Mouse (Mus musculus) large intestine, adult 2 months (tissue): ENCODE measurements at regions not wholly inside any gene's neighbourhood (a gene's known extent, or its start where the extent isn't known, plus 50 kb on each side); places are given as distances from the start of the nearest gene placed in this dataset.
A peak's percentile ranks its signal among the peaks of the same experiment; 100 is the strongest.

Experiments
- DNase-seq: peaks from one replicate; pipeline ENCODE4 v3.0.0-alpha.2; 2012; ENCODE audit warnings: low read depth, low spot score
- whole genome bisulfite sequencing: fragments of 180-500 bp; shearing (Covaris S2); methylation state at CpG from one replicate; pipeline ENCODE4 v1.1.7; 2018; 5-methylcytosine and 5-hydroxymethylcytosine counted together

DNA sequence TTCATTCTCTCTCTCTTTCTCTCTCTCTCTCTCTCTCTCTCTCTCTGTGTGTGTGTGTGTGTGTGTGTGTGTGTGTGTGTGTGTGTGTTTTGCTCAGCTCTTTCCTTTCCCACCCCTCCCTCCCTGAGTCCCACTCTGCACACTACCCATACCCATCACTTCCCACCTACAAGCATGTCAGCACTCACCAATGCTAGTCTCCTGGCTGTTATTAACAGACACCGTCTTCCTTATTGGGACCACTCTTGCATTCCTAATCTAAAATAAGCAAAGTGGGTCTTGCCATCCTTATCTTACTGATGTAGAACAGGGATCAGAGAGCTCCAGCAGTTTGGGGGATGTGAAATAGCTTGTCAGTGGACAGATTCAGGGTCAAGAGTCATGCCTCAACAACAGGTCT, 153.3 kb upstream of the Cadm1 start:
- DNase-seq: no peak
- 100% methylated on average over 1 of the region's 1 CpGs for WGBS

DNA sequence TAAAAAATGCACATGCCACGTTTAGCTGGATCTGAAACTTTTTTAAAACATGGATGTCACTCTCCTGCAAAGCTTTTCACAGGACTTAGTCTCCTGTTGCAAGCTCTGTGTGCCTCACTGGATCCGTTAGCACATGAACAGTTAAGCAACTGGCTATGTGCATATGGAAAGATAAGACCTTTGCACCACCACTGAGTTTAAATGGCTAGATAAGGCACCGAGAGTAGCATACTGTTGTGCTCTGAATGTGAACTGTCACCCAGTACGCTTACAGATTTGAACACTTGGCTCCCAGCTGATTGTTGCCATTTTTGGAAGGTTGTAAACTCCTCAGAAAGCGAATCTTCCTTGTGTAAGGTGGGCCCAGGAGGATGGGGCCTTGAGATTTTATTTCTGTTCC, 151.4 kb upstream of the Cadm1 start:
- no peak for DNase-seq
- WGBS: 63% methylated on average over 5 of the region's 5 CpGs

DNA sequence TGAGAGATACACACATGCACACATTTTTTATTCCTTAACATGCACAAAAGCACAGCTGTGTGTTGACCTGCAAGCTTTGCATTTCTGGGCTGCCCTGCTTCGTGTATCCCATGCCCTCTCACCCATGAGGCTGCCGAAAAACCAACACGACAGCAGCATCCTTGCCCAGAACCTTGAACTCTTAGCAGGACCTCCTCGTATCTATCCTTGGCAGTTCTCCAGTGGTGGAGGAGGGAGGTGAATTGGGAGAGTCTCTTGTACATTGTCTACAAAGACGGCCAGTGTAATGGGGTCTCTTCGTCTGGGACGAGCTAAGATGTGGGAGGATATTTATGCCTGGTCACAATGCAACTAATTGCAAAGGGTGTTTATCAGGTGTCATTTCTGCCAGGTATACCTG, 149.6 kb upstream of the Cadm1 start:
- WGBS: 57% methylated on average over 7 of the region's 7 CpGs
- DNase-seq: no peak

DNA sequence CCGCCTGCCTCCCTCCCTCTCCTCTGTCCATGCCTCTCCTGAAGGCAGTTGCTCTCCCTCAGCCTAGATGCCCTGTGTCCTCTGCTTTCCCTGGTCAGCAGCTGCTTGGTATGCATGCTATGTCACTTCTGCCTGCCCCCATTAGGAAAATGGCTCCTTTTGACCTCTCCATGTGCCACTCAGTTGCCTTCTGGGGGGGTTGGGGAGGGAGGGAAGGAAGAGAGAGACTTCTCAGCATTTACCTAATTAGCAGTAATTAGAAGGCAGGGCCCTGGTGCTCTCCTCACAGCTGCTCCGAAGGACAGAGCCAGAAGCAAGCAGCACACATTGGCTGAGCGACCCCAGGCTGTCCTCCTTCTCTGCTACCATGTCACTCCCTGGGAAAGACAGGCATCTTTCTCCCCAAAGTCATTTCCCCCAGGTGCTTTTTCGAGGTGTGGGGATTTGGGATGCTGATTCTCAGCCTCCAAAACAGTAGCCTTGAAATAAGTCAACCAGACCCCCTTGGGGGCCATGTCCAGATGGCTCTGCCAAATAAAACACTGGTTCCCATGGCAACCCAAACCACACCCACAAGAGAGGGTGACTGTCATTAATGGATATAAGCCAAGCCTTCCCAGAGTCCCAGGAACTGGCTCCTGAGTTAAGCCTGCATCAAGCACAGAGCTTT, 145.7 kb upstream of the Cadm1 start:
- 61% methylated on average over 4 of the region's 4 CpGs for WGBS
- DNase-seq: no peak

DNA sequence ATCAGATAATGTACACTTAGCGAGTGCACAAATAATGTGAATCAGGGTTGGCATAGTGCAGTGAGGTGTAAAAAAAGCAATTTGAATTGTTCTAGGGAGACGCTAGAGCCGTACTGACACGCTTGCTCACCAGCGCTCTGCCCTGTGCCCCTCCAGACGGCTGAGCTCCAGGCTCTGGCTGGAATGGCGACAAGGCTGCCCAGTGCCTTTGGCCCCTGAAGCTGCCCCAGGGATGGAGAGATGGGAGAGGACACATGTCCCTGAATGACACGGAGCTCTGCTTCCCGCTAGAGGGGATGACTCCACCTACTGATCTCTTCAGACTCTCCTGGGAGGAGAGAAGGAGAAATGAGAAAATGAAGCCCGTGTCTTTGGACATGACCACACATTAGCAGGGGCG, 143.3 kb upstream of the Cadm1 start:
- DNase-seq: no peak

DNA sequence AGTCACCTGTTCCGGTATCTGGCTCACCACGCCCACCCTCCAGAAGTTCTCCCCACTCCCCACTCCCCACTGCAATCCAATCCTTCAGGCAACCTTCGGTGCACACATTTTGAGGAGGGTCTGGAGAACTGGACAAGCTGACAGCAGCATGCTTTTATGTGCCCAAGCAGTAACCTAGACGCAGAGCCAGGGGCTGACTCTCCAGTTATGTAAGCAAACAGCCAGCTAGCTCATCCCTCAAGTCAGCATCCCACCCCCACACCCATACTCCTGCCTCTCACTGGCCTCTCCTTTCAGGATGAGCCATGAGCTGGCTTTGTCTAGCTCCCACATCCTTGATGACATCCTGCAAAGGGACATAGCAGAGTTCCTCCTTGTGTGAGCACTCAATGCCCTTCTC, 142.8 kb upstream of the Cadm1 start:
- 35% methylated on average over 4 of the region's 4 CpGs for WGBS
- no peak for DNase-seq

More for the DNA sequence above, 143.3 kb upstream of the Cadm1 start:
- WGBS: 75% methylated on average over 11 of the region's 11 CpGs

DNA sequence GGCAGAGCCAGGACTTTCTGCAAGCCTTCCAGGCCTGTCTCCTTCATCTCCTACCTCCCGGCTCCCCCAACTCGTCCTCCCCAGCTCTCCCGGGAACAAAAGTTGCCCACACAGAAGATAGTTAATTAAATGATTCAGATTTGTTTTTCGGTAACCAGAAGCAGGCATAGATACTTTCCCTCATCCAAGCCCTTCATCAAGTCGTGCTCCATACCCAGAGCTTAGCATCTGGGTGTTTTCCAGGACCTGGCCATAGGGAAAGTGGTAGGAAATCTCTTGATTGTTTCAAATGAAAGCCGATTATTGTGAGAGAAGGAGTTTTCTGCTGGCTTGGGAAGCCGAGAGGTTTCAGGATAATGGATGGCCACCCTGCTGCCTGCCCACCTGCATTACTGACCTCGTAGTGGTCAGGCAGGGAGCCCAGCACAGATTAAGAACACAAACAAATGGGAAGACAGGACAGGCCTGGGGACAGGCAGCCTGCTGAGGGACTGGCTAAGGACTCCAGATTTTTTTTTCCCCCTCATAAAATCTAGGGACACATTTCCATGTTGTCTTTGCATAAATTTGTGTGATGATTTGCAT, 142.2 kb upstream of the Cadm1 start:
- 60% methylated on average over 8 of the region's 8 CpGs for WGBS
- DNase-seq: no peak

DNA sequence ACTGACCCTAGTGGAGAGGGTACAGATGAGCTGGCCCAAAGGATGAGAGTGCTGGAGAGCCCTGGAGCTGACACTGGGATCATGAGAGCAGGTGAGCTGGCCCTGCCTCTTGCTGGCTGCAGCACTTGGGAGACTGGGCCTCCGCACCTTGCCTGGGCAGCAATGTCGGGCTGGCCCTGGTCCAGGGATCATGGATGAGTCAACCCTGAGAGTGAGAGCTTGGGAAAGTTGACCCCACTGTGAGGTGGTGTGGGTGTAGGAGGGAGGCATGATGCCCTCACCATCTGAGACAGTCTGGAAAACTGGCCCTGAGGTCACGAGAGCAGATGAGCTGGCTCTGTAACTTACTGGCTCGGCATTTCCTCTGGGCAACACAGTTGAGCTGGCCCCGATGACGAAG, 140.1 kb upstream of the Cadm1 start:
- 89% methylated on average over 6 of the region's 6 CpGs for WGBS
- no peak for DNase-seq

DNA sequence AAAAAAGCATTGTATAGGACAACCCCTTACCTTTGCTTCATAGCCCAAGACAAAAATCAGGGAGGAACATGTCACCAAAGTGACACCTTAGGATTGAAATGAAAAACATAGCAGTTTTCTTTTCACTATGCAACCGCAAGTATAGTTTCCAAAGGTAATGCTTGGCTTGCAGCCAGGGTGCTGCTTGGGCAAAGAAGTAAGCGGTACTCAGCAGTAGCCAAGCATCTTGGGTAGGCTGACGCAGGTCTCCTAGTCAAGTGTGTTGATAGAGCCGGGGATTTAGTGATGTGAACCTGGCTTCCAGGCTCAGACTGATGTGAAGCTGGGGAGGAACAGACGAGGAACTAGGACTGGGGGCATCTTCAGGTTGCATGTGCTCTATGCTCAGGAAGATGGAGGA, 138.3 kb upstream of the Cadm1 start:
- 63% methylated on average over 5 of the region's 5 CpGs for WGBS

DNA sequence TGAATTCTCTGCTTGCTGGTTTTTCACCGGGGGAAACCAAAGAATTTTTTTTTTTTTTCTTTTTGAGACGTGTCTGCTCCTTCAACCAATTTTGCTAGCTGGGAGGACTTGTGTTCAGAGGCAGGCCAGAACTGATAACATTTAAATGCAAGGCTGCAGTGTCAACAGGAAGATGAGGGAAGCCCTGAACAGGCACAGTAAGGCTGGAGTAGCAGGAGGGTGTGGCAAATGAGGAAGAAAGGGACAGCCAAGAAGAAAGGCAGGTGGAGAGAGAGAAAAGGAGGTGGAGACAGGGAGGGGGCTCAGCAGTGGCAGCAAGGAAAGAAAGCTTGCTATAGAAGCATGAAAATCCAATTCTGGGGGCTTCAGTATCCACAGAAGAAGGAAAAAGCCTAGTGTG, 130.4 kb upstream of the Cadm1 start:
- DNase-seq: no peak
- WGBS: 8% methylated on average over 2 of the region's 2 CpGs

More for the DNA sequence above, 138.3 kb upstream of the Cadm1 start:
- DNase-seq: no peak

DNA sequence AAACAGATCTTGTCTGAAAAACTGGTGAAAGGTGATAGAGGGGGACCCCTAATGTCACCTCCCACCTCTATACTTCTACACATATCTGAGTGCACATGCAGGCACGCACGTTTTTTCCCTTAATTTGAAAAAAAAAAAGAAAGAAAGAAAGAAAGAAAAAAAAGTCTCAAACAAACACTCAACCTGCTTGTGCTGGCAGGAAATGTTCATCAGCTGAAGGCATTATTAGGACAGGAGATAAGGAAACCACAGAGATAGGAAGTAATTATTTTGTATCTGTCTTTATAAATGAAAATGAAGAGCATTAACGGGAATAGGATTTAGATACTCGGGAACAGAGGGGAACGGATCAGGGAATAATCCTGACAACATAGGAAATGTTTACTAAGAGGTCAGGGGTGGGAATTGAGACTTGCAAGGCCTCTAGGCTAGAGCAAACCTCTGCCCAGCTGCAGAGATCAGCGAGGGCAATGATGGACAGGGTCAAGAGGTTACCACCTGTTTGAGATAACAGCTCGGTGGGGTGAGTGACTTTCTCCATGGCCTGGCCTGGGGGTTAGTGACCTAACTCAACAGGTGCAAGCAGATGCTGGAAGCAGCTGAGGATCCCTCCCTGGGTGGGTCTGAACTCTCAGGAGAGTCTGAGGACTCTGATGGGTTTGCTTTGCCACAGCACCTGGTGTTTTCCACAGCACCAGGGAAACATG, 129.7 kb upstream of the Cadm1 start:
- 50% methylated on average over 7 of the region's 7 CpGs for WGBS
- DNase-seq: no peak

DNA sequence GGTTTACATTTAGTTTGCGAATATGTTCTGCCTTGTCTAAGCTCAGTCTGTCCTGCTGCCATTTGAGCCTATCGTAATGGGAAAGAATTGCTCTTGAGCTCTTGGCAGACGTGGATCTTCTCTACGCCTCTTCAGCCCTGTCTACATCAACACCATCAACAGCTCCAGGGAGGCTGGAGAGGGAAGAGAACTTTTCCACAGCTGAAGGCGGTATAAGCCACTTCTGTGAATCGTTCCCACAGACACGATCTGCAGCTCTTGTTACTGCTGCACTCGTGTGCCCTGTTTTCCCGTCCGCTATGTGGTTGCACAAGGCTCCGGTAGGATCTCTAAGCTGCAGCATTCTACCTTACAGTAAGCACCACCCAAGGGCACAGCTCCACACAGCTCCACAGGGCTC, 128.5 kb upstream of the Cadm1 start:
- no peak for DNase-seq
- 89% methylated on average over 11 of the region's 11 CpGs for WGBS

DNA sequence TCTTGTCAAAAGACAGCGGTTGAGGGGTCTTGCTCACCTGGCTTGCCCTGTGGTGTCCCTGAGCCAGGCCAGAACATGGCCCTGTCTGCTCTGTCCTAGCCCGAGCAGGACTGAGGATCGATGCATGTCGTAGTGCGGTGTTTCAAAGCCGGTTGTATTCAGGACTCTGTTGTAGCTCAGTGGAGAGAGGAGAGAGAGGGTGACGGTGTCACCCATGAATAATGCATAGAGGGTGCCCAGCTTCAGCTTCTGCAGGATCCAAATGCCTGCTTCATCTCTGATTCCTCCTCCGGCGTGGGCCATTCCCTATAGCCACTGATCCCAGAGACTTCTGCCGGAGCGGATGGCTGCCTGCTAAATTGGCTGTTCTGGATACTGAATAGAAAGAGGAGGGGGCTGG, 126.7 kb upstream of the Cadm1 start:
- DNase-seq: no peak
- 95% methylated on average over 11 of the region's 11 CpGs for WGBS

DNA sequence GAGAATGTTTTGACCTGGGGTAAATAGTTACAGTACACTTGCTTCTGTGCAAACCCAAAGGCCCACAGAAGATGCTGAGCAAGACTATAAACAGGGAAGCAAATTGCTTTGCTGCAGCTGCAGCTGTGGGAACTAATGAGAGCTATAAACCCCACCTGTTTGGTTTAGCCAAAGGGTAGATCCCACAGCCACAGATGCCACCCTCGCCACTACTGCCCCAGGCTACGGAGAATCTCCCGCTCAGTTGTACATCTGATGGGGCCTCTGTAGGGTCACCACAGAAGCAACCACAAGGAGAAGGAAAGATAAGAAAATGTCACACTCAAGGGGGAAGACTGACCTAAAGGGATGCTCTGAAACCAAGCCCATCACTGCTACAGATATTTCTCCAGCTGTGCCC, 125.2 kb upstream of the Cadm1 start:
- no peak for DNase-seq
- 32% methylated on average over 3 of the region's 3 CpGs for WGBS

DNA sequence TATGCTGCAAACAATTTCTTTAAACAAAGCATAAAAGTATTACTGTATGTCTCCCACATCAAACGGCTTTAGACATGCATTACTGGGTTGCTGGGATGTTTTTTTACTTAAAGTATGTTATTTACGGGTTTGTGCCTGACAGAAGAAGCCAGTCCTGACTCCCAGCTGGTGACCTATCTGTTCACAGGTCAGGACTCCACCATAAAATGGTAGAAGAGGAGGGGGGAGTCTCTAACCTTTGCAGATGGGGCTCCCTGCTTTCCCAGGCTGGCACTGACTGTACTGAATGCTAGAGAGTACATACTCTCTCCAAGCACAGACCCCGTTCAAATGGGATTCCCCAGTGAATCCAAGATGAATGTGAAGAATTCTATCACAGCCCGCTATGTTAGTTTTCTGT, 124.4 kb upstream of the Cadm1 start:
- 63% methylated on average over 4 of the region's 4 CpGs for WGBS

DNA sequence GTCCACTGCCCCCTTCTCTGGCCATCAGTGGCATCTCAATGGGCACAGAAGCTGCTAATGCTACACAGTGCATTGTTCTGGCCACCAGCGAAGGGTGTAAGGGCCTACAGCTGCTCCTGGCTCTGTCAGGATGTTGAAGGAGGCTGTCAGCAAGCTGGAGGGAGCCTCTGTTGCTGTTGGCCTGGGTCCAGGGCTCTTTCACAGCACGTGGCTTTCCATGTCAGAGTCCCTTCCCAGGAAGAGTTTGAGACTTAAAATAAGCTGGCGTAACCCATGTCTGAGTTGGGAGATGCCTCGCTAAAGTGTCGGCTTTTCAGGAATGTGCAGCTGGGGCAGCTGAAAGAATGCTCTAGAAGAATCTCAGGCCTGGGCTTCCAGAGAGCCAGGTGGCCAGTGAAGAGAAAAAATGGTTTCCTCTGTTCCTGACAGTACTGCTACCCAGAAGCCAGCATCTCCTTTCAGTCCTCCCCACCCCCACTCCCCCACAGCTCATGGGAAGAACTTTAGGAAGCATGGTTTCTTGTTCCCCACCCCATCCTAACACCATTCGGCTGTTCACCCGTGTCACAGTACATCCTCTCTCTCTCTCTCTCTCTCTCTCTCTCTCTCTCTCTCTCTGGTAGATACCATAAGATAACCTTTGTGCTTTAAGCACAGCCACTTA, 122.8 kb upstream of the Cadm1 start:
- no peak for DNase-seq

More for the DNA sequence above, 124.4 kb upstream of the Cadm1 start:
- no peak for DNase-seq

DNA sequence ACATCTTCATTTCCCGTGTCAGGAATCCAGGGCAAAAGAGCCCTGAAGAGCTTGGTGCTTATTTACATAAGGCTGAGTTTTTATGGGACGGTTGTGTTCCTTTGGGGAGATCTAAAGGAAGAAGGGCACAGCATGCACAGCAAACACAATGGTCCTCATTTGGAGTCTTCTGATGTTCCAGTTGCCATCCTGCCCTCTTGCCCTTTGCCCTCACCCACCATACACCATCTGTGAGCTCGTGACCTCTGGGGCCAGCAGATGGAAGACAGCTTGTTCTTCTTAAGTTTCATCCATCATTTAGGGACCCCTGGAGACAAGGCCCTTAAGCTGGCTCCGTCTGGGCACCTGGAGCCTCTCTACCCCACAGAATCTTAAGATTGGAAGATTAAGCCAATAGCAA, 121.9 kb upstream of the Cadm1 start:
- DNase-seq: no peak
- 53% methylated on average over 4 of the region's 4 CpGs for WGBS

More for the DNA sequence above, 122.8 kb upstream of the Cadm1 start:
- WGBS: 37% methylated on average over 7 of the region's 7 CpGs

DNA sequence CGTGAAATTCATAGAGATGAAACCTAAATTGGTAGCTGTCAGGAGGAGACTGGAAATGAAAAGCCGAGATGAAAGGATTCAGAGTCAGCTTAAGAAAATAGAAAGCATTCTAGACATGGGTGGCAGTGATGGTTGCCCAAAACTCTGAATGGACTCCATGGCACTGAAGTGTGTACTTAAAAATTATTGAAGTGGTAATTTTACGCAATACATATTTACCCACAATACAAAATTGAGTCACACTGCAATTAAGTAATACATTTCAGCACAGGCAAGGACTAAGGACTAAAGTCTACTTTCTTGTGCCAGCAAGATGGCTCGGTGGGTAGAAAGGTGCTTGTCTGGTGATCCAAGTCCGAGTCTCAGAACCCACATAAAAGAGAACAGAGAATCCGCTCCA, 120.4 kb upstream of the Cadm1 start:
- 45% methylated on average over 6 of the region's 6 CpGs for WGBS
- DNase-seq: peak; percentile 19

DNA sequence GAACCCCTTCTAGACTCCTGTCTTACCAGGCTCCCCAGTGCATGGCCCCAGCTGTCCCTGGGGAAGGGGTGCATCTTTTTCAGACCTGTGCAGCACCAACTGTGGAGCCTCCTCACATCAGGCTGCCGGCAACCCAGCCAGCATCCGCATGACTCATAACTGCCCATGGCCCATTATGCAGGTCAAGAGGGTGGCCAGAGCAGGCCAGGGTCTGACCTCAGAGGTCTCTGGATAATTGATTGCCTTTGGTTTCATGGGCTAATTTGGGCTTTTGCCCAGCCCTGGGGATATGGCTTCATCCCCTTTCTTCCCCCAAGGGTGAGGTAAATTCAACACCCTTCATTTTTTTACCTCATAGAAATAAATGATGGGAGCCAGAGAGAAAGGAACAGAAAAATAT, 117.2 kb upstream of the Cadm1 start:
- 71% methylated on average over 2 of the region's 2 CpGs for WGBS
- no peak for DNase-seq

DNA sequence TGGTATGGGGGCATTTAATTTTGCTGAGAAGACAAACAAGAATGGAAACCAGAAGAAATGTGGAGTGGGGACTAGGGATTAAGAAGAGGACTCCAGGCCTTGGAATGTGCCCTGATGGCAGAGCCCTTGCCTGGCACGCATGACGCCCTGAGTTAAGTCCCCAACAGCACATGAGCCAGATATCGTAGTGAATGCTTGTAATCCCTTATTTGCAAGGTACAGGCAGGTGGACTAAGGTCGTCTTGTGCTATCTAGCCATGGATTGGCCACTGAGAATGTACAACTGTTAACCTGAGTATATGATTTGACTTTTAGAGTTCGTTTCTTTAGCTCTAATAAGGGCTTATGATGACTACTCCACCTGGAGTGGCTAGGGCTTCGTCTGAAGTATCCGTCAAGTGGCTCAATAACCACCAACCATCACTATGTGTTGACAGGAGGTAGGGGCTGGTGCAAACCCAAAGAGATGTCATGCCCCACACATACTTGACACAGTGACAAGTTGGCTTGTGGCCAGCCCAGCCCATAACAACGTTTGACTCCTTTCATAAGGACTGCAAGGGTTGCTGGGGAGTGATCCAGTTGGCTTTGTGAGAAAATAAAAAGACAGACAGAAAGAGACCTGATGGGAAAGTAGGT, 115.5 kb upstream of the Cadm1 start:
- WGBS: 76% methylated on average over 8 of the region's 8 CpGs
- no peak for DNase-seq
